Mouse (Mus musculus) adrenal gland, postnatal 10 days (tissue): ENCODE measurements around the gene Cytip. TPM values are rescaled to one million over a fixed set of nuclear protein-coding genes. Genes with fewer than 3 reads are reported as not detected.
A peak's percentile ranks its signal among the peaks of the same experiment; 100 is the strongest.
"Not testable (repeated sequence)": the region's sequence is repeated elsewhere in the genome, so short reads cannot be mapped to it uniquely, and the experiment has no call there.

ENCODE experiments used
- DNase-seq: peaks from one replicate; pipeline ENCODE4 v3.0.0; 2021; ENCODE audit warnings: mixed read lengths
- total RNA-seq, 2 experiments: library from RNA; stranded (reverse); gene quantifications; 2 replicates each; pipeline ENCODE4 v1.2.3; 2021

The Cytip gene
- total RNA-seq, 2 experiments from 2014 or later, result 11.7 TPM

DNA sequence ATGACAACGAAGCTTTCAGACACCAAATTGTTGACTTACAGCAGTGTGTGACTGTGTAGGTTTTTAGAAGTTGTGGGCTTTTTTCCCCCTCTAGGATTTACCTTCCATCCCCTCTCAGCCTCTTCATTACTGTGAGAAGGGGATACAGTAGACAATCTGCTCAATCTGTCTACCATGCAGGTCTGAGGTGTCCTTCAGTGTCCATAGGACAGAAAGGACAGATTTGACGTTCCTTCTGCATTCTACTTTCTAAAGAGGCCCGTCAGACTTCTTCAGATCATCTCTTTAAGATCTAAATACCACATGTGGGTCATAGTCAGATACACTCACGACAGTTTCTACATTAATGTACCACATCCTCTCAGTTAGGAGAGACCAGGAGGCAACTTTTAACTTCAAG lies 33.5 kb downstream of the Cytip start:
- DNase-seq, result no peak

DNA sequence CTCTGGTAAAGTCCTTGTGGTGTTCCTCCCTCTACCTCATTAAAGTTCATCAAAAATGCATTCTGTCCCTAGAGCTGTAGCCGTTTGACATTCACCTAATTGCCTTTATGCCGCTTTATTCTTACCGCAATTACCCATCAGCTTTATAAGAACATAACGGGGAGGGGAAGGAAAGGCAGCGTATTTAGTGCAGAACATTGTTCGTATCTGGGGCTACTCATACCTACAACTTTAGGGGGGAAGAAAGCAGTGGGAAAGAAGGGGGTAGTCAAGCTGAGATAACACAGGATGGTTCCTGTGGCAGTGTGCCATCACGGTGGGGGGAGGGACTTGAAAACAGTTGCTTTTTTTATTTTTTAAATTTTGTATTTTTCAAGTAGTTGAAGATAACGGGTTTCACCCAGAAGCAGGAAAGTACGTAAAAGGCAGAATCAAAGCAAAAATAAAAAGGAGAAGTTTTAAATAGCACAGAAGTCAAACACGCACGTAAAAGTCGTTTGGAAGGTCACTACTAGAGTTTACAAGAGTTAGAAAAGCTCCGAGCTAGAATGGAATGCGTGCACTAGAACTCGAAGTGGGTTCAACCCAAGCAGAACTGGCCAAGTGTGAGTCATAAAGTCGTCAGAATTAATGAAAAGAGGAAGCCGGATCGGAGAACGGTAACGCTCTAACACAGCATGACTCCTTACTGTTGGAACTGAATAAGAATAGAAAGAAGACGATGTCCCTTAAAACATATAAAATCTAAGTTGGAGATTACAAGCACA lies 34.6 kb downstream of the Cytip start:
- DNase-seq, result peak; percentile 22

DNA sequence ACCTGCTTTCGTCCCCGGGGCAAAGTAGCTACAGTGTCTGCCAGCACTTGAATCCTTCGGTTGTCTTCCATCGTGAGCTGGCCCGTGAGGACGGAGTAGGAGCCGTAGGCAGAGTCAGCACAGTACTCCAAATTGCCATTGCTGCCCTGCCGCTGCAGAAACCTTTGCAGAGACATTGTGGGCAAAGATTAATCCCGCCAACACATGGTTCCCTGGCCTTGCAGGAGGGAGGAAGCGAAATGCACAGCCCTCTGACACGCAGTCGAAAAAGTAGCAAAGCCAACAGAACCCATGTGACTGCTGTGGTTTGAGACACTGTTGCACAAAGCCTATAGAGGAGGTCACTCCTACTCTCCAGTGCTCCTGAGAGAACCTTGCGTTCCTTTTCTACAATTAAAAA lies 35.5 kb downstream of the Cytip start:
- DNase-seq, result peak; percentile 24

DNA sequence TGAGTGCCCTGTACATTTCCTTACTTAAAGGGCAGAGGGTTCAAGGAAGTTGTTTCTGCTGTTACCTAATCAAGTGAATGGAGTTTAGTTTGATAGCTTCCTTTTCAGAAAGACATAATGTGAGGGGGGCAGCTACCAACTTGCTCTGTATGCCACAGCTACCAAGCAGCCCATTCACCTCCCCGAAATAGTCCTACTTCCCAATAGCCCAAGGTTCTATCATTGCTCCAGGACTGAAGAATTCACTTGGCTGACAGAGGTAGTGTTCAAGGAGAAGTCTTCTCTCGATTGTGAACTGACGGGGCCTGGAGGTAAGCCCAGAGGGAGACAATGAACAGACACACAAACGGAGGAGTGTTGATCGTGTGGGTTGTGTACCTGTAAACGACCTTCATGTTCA lies 36.2 kb downstream of the Cytip start:
- DNase-seq, result no peak

DNA sequence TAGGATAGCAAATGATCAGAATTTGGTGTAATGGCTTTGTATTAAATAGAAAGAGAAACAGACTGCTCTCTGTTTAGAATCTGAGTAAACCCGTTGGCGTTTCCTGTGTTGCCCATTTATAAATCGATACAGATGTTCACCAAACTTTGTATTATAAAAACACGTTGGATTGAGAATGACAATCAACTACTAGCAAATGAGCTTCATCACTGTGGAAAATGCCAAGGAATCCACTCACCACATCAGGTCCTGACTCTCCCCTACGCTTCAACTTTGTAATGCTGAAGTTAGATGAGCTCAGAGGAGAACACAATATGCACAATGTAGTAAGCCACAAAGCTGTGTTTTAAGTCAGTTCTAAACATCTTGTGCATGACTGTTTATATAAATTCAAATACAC lies 36.8 kb downstream of the Cytip start:
- DNase-seq, result no peak

DNA sequence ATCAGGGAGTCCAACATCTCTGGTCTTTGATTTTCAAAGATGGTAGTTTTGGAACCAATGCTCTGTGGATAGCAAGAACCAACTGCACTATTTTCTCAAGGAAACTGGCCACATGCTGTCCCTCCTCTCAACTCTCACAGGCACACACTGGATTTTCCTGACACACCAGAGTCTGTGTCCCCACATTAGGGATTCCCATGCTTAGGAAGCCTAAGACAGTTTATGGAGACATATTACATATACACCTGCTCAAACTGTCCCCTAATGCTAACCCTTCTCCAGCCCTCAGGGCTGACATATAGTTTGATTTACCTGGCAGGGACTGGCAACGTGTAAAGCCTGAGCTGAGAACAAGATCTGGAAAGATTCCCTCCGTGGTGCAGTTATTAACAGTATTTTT lies 37.2 kb downstream of the Cytip start:
- no peak for DNase-seq

DNA sequence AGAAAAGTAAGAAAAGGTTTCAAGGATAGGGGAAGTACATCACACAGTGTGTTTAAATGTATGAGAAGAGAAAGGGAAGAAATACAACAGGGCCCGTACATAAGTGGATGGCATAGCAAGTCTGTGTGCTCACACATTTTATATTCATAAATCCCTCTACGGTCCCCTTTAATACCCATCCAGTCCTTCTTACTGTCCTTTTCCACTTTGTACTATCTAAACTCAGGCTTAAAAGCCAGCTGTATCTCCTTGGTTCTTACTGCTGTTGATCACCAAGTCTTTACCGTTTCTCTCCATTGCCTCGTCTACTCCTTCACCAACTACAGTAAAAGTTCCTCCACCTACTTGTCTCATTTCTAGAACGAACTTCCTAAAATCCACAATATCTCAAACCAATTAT lies 37.9 kb downstream of the Cytip start:
- DNase-seq, result no peak

DNA sequence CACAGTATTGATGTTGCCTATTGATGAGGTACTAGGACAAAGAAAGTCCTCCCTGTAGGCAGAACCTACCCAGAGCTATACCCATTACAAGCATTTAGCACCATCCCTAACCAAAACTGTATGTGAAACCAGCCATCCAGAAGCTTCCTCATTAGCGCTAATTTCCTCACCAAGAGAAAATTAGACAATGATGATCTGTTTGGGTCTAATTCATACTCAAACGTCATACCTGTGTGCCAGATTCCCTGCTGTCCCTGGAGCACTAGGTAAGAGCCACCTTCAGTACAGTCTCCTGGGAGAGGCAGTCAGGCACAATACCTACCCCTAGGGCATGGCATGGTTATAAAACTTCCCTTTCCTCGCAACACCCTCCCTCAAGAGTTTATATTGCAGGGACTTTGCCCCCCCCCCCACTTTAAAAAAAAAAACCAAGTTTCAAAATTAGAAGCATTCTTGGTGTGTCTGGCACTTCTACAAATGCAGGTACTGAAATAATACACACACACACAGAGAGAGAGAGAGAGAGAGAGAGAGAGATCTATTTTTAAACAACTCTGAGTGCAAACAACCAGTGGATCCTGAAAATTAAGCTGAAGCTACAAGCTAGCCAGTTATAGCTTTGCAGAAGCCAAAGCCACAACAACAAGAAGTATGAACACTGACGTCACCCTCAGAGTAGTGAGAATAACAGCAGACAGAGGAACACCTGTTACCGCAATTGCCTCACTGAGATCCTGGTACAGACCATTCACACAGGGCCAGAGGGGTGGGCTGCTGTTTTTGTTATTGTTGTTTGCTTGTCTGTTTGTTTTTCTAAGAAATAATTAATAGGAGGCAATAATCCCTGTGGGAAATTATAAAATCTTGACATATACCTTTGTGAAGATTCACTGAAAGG lies 38.6 kb downstream of the Cytip start:
- DNase-seq, result no peak

DNA sequence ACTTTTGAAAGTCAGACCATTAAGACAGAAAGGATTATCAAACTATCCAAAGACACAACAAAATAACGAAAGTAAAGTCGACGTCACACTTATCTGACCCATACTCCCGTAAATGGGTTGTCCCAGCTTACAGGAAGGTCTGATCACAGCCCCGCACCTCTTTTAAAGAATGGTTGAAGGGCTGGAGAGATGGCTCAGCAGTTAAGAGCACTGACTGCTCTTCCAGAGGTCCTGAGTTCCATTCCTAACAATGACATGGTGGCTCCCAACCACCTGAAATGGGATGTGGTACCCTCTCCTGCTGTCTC lies 39.3 kb downstream of the Cytip start:
- no peak for DNase-seq

DNA sequence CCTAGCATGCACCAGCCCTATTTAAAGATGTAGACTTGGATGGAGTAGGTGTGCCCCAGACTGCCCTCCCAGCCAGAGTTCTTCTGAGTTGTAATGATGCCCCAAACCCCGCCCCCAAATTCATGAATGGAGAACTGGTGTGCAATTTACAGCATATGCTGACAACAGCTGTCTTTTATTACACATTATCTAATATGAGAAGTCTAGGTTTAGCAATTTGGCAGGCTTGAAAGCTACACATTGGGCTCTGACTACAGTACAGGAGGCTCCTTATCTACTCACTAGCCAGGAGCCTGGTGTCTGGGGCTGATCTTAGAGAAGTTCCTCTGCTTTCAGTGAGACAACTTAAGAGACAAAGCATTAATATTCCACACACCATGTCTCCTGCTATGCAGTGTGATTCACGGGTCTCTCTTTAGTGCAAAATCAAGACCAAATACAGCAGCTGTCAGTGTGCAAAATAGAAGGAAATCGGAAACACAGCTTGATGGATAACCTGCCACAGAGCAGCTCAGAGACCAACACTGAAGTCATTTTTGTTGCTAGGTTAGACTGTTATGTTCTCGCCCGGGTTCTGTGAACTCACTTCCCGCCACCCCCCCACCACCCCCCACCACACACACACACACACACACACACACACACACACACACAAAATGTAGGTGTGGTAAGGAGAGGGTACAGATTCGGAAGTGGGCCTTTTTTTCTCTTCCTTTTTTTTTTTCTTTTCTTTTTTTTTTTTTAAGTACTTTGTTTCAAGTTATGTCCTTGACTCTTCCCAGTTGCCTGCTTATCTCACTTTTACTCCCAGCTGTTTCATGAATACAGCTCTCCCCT lies 39.8 kb downstream of the Cytip start:
- no peak for DNase-seq

DNA sequence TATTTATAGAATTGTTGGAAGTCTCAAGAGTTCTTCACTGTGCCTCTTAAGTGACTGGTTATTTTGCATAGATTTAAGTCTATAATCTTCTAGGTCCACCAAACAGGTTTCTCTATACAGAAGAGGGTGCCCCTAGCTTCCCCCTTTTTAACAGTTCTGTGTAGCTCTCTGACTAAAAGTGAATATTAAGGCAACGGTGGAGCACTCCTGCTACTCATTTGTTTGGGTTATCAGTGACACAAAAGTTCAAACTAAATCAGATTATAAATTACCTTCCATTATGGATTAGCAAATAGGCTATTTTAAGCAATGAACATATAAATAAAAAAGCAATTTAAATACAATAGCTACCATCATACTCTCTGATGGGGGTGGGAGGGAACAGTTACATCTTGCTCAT lies 40.8 kb downstream of the Cytip start:
- DNase-seq, result no peak

DNA sequence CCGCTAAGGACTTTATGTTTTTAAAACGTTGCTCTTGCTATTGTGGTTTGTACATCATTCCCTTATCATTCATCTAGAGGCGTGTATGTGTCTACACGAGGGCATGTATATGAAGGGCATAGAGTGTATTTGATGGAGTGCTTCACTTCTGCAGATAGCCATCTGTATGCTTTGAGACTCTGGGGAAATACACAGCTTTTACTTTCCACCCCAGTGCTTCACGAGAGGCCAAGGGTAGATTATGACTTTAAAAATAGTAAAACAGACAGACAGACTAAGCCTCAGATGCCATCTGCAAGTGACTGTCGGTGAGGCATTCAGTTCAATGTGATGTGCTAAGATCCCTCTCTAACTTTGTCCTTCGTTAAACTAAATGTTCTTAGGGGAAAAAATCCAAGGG lies 41.6 kb downstream of the Cytip start:
- DNase-seq, result no peak

DNA sequence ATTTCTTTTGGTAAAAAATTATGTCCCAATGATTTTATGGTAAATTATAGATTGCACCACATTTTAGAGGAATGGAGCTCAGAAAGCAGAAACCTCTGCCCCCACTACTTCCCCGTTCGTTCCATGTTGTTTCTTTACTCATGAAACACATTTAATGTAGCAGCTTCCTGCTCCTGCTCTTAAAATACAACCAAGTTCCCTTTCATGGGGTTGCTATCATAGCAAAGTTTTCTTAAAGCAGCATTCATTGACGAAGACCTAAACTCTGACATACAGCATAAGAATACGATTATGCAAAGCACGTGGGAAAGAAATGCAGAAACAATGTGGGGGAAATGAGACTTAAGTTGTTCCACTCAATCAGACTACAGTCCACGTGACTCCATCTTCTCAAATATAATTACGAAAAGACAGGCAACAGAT lies 45.3 kb downstream of the Cytip start:
- DNase-seq, result no peak

DNA sequence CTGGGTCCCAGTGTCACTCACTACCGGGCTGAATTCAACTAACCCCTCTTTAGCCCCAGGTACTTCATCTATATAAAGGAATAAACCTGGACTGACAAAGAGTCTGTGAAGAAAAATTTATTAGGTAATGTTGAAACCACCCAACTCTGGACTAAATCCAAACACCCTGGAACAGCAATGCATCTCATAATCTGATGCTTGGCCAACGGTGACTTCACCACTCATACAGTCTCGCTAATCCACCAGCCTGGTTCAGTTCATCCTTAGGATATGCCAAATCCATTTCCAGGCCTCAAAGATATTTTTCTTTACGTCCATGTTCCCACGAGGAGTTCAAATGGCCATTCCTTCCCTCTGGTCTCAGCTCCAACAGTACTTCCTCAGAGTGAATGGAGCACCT lies 48.8 kb downstream of the Cytip start:
- DNase-seq, result no peak

DNA sequence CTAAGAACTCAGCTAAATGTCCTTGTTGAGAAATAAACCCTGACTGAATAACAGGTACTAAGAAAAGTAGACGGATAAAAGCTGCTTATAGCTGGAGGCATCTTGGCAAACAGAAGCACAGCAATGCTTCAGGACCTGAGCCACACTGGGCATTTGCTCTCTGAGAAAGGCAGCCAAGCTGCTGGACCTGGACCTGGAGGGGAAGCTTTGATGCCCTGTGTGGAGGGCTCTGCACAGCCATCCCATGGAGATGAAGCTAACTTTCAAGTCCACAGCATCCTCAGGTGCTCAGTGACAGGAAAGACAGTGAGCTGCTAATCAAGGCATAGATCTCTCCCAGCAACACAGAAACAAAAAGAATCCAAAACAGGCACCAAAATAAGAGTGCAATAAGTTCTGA lies 54.8 kb downstream of the Cytip start:
- DNase-seq, result no peak

DNA sequence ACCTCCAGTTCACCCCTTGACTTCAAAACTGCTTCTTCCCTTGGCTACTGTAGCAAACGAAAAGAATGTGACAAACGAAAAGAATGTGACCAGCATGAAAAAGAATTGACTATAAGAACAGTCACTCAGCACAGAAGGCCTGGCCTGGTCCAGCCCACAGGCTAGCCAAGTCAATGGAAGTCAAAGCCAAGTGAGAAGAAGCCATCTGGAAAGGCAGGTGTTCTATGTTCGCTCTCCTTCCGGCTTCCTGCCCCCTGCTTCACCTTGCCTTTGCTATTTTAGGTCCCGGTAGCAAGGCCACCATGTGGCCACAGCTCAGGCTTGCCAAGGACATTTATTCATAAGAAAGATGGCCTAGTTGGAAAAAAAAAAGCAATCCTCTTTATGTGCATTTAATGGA lies 56.7 kb downstream of the Cytip start:
- DNase-seq, result no peak

DNA sequence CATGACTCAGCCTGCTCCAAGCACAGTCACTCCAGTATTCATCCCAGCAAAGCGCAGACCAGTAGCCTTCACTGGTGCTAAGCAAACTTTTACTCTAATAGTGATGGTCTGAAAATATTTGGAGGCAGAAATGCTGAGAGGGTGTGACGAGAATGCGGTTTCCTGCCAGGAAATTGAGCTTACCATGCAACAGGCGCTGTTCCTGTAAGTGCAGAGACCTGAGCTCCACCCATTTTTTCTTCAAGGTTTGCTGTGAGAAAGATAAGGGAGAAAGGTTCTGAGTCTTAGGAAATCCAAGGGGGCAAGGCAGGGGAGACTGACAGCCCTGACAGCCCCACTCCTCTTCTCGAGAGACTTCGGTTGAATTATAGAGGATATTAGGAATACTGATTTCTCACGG lies 57.7 kb downstream of the Cytip start:
- DNase-seq, result no peak

DNA sequence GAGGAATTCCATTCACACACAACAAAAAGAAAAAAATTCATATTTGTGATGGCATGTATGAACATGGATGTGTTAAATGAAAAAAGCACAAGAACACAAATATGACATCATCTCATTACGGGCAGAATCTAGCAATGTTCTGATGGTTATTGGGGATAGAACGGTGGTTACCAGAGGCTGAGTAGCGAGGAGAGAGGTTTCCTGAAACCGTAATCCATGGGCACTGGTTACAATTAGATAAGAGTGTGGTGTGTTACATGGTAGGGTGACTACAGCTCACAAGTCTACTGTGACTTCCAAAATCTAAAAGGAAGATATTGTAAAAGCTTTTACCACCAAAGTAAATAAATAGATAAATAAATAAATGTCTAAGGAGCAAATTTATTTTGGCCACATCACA lies 58.8 kb downstream of the Cytip start:
- no peak for DNase-seq

DNA sequence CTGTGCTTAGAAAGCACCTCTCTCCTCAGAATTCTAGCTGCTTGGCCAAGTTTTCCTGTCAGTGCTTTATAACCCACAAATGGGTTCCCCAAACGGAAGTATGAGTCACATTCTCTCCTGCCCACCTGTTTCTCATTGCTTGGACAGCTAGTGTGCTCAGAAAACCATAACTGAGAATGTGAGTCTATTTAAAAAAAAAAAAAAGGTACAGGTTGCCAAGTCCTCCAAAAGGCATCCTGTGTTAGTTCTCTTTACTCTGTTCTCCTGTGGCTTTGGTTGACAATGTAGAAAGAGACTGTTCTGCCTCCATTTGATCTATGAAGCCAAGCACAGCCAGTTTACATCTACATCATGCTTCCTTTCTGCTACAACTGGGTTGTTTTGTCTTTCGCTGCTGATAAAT lies 60.3 kb downstream of the Cytip start:
- no peak for DNase-seq

DNA sequence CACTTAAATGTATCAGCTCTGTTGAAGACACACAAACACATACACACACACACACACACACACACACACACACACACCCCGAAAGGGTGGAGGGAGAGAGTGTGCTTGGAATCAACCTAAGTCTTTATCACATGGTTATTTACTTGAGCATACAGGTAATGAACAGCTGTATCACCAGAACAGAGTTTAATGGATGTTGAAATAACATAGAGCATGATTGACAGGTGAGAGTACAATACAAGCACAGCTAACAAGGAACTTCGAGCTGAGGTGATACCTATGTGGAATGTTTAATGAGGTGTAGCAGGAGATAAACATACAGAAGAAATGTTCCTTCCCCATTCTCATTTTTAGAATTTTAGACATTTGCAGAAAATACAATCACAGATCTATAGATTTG lies 62.7 kb downstream of the Cytip start:
- no peak for DNase-seq

DNA sequence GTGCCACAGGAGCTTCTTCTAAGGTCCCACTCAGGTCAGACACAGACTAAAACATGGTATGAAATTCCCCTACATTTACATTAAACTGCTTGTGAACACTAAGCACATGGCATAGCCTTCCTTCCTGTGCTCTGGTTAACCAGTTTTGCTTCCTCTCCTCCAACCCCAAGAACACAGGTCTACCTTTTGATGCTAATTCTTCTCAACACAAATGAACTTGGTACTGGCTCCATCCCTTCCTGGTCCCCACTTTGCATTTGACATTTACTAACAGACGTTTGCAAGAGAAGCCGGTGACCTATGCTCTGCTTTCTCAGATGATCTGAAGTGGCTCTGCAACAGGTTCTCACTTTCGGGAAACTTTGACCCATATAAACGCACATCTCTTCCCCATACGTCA lies 65.4 kb downstream of the Cytip start:
- DNase-seq, result no peak

DNA sequence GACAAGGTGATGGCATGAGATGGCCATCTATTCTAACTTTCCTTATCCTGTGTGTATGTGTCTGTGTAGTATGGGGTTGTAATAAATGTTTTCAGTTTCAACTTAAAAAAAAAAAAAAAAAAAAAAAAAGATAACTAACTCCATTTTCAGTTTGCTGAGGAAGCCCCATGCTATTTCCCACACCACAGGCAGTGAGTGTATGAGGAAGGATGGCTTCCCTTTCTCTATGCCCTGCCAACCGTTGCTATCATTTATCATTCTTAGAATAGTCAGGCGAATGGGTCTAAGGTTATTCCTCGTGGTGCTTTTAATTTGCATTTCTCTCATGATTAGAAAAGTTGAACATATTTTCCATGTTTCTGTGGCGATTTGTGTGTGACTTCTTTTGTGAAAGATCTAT lies 84.2 kb downstream of the Cytip start:
- no peak for DNase-seq

DNA sequence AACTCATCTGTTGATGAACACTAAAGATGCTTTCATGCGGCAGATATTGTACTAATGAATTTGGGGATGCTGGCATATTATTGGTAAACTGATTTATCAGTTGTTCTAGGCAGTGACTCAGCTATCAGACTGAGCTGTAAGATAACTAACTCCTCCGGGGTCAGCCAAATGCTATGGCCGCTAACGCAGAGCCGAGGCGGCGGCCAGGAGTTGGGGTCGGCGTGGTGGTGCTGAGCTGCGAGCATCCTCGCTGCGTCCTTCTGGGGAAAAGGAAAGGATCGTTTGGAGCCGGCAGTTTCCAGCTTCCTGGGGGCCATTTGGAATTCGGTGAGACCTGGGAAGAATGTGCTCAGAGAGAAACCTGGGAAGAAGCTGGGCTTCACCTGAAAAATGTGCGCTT lies 87.4 kb downstream of the Cytip start:
- DNase-seq, result not testable (repeated sequence)
